Mouse (Mus musculus): ENCODE results near the gene Arntl2. TPM values are rescaled to one million over a fixed set of nuclear protein-coding genes. Genes with fewer than 3 reads are reported as not detected.
"Not testable (repeated sequence)": the region's sequence is repeated elsewhere in the genome, so short reads cannot be mapped to it uniquely, and the experiment has no call there.

Arntl2 gene
- total RNA-seq, 2 experiments from 2014 or later: 8.2 to 10.2 TPM

- no peak overlapping the region for H3K27ac ChIP-seq
- no peak overlapping the region for H3K4me3 ChIP-seq
- no peak for DNase-seq (ENCODE audit: extremely low spot score in 1 of 2, low spot score in 2 of 2)
- intact Hi-C loops (cut with DNase I): no loop called here
- no peak for TF ChIP-seq CTCF (IDR thresholded peaks at IDR 0.05)
Observed at GRCm38 (mm10) chr6:146857386-146857785, 61.5 kb downstream of the Arntl2 start.

GRCm38 (mm10) chr6:146863154-146863553 lies 67.3 kb downstream of the Arntl2 start:
- no peak overlapping the region for H3K27ac ChIP-seq
- DNase-seq (ENCODE audit: extremely low spot score in 1 of 2, low spot score in 2 of 2): no peak
- TF ChIP-seq CTCF (IDR thresholded peaks at IDR 0.05): no peak
- intact Hi-C loops (cut with DNase I): no loop called here
- no peak overlapping the region for H3K4me3 ChIP-seq

GRCm38 (mm10) chr6:146864370-146864769 lies 68.5 kb downstream of the Arntl2 start:
- H3K27ac ChIP-seq; DNase-seq (ENCODE audit: extremely low spot score in 1 of 2, low spot score in 2 of 2): not testable (repeated sequence)

GRCm38 (mm10) chr6:146865701-146866100 lies 69.8 kb downstream of the Arntl2 start:
- DNase-seq (ENCODE audit: extremely low spot score in 1 of 2, low spot score in 2 of 2): no peak
- Histone ChIP-seq H3K4me3 (no peak overlapping the region), H3K27ac (no peak overlapping the region)
- no peak; the same call in 1 of the 2 replicates for TF ChIP-seq CTCF (IDR thresholded peaks at IDR 0.05)
- intact Hi-C loops (cut with DNase I): no loop called here

More at GRCm38 (mm10) chr6:146864370-146864769, 68.5 kb downstream of the Arntl2 start:
- intact Hi-C loops (cut with DNase I); H3K4me3 ChIP-seq: not testable (repeated sequence)

- intact Hi-C loops (cut with DNase I): no loop called here
- Histone ChIP-seq H3K4me3 (no peak overlapping the region), H3K27ac (no peak overlapping the region)
- no peak for TF ChIP-seq CTCF (IDR thresholded peaks at IDR 0.05)
- no peak for DNase-seq (ENCODE audit: extremely low spot score in 1 of 2, low spot score in 2 of 2)
Observed at GRCm38 (mm10) chr6:146871975-146872374, 76.1 kb downstream of the Arntl2 start.

GRCm38 (mm10) chr6:146874415-146874814 lies 78.6 kb downstream of the Arntl2 start:
- H3K4me3 ChIP-seq: no peak overlapping the region
- no peak overlapping the region for H3K27ac ChIP-seq
- no peak for TF ChIP-seq CTCF (IDR thresholded peaks at IDR 0.05)
- intact Hi-C loops (cut with DNase I): no loop called here
- no peak for DNase-seq (ENCODE audit: extremely low spot score in 1 of 2, low spot score in 2 of 2)

- peak; percentile 34 for TF ChIP-seq CTCF (IDR thresholded peaks at IDR 0.05)
- DNase-seq (ENCODE audit: extremely low spot score in 1 of 2, low spot score in 2 of 2): no peak
- no peak overlapping the region for H3K4me3 ChIP-seq
- intact Hi-C loops (cut with DNase I): loop anchor here (1.0 to 2.0 kb wide), 3 partner anchors 78 to 108 kb away; no protein-coding TSS in a partner anchor
- H3K27ac ChIP-seq: peak overlapping the region; percentile 74
Observed at GRCm38 (mm10) chr6:146876820-146877219, 81.0 kb downstream of the Arntl2 start.

GRCm38 (mm10) chr6:146877425-146878045 lies 81.7 kb downstream of the Arntl2 start:
- intact Hi-C loops (cut with DNase I): loop anchor here (1.0 to 2.0 kb wide), 3 partner anchors 78 to 107 kb away; no protein-coding TSS in a partner anchor
- Histone ChIP-seq H3K27ac (peak overlapping the region; percentile 74), H3K4me3 (no peak overlapping the region)
- DNase-seq (ENCODE audit: extremely low spot score in 1 of 2, low spot score in 2 of 2): peak; percentile 52 to 60
- no peak for TF ChIP-seq CTCF (IDR thresholded peaks at IDR 0.05)

- Histone ChIP-seq H3K4me3 (no peak overlapping the region), H3K27ac (peak overlapping the region; percentile 53; the same call in 1 of the 2 replicates)
- no peak for DNase-seq (ENCODE audit: extremely low spot score in 1 of 2, low spot score in 2 of 2)
- no peak for TF ChIP-seq CTCF (IDR thresholded peaks at IDR 0.05)
- intact Hi-C loops (cut with DNase I): no loop called here
Observed at GRCm38 (mm10) chr6:146878926-146879325, 83.1 kb downstream of the Arntl2 start.

- intact Hi-C loops (cut with DNase I): no loop called here
- no peak overlapping the region for H3K4me3 ChIP-seq
- DNase-seq (ENCODE audit: extremely low spot score in 1 of 2, low spot score in 2 of 2): no peak
- H3K27ac ChIP-seq: no peak overlapping the region
- no peak for TF ChIP-seq CTCF (IDR thresholded peaks at IDR 0.05)
Observed at GRCm38 (mm10) chr6:146879856-146880255, 84.0 kb downstream of the Arntl2 start.

GRCm38 (mm10) chr6:146880296-146880695 lies 84.4 kb downstream of the Arntl2 start:
- H3K4me3 ChIP-seq: no peak overlapping the region
- no peak for TF ChIP-seq CTCF (IDR thresholded peaks at IDR 0.05)
- intact Hi-C loops (cut with DNase I): no loop called here
- H3K27ac ChIP-seq: no peak overlapping the region
- no peak for DNase-seq (ENCODE audit: extremely low spot score in 1 of 2, low spot score in 2 of 2)

- no peak overlapping the region for H3K27ac ChIP-seq
- intact Hi-C loops (cut with DNase I): no loop called here
- H3K4me3 ChIP-seq: no peak overlapping the region
- DNase-seq (ENCODE audit: extremely low spot score in 1 of 2, low spot score in 2 of 2): no peak
- TF ChIP-seq CTCF (IDR thresholded peaks at IDR 0.05): no peak
Observed at GRCm38 (mm10) chr6:146881896-146882770, 86.3 kb downstream of the Arntl2 start.

Other genes with a start within 250 kb of the Arntl2 start
- gene Fgfr1op2, start 218.9 kb upstream of the Arntl2 start, total RNA-seq (2021): 100 to 1,000 TPM in 1 of 2 experiments, 10 to 100 TPM in 1; 98.6 to 108 TPM
- 10 to 100 TPM; 38.4 to 38.6 TPM for gene Ints13, start 218.2 kb upstream of the Arntl2 start, total RNA-seq (2021)
- gene Med21, start 153.5 kb upstream of the Arntl2 start, total RNA-seq (2021): 10 to 100 TPM; 44.1 to 44.8 TPM
- 10 to 100 TPM; 26.4 to 27.4 TPM for gene Tm7sf3, start 153.2 kb upstream of the Arntl2 start, total RNA-seq (2021)
- 10 to 100 TPM; 25.7 to 26.3 TPM for gene Stk38l, start 71.1 kb upstream of the Arntl2 start, total RNA-seq (2021)
- not detected for gene Smco2, start 54.0 kb downstream of the Arntl2 start, total RNA-seq (2021)
- gene Ppfibp1, start 92.4 kb downstream of the Arntl2 start, total RNA-seq (2021): 10 to 100 TPM; 61.0 to 61.6 TPM
- not detected for gene 1700034J05Rik, start 158.4 kb downstream of the Arntl2 start, total RNA-seq (2021)
- 1 to 10 TPM; 2.6 to 3.0 TPM for gene Rep15, start 236.5 kb downstream of the Arntl2 start, total RNA-seq (2021)
- 10 to 100 TPM; 43.7 to 47.9 TPM for gene Mrps35, start 246.7 kb downstream of the Arntl2 start, total RNA-seq (2021)